Mouse (Mus musculus): ENCODE results near the gene Cul4a.

DNA sequence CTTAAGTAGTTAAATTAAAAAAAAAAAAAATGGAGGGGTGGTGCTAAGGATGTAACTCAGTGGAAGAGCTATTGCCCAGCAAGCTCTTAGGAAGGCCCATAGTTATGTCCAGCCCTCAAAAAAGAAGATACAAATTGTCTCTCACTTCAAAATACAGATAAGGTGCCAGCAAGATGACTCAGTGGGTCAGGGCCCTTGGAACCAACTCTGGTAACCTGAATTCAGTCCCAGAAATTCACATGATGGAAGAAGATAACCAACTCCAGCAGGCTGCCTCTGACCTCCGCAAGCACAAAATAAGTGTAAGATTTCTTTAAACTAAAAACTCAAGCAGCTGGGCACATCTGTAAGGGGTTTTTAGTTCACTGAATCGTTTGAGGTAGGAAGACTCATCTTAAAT lies 43.1 kb downstream of the Cul4a start:
- TF ChIP-seq POLR2A (IDR thresholded peaks at IDR 0.05; ENCODE audit: insufficient read depth, low read depth, low read length), result no peak
- TF ChIP-seq EP300 (IDR thresholded peaks at IDR 0.05; ENCODE audit: insufficient read depth, low read depth, low read length), result no peak
- no peak for TF ChIP-seq CTCF (IDR thresholded peaks at IDR 0.05)

All from heart, adult 2 months (tissue).